Mouse (Mus musculus) c-Kit-positive CD71-positive TER-119-positive erythroid progenitor cells, embryonic 14.5 days (primary cell): ENCODE data around the gene Entr1.

Source experiments
- DNase-seq: peaks from one replicate; pipeline ENCODE4 v3.0.0-alpha.2; 2013; ENCODE audit warnings: low spot score

Gene Entr1

DNA sequence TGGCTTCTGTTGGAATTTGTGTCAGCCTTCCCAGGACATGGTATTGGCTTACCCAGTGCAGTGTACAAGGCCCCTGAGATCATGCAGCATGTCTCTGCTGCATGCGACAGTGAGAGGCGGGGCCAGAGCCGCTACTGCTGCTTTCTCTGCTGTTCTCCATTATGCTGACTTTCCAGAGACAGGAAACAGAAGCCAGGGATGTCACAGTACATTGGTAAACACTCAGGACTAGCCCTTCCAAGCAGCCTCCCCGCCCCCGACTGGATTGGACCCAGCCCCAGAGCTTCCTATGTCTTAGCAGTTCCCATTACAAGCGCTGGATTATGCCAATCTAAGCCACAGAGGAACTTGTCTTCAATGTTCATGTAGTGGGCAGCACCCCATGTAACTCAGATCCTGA is 40.9 kb downstream of the Entr1 start:
- DNase-seq = no peak

DNA sequence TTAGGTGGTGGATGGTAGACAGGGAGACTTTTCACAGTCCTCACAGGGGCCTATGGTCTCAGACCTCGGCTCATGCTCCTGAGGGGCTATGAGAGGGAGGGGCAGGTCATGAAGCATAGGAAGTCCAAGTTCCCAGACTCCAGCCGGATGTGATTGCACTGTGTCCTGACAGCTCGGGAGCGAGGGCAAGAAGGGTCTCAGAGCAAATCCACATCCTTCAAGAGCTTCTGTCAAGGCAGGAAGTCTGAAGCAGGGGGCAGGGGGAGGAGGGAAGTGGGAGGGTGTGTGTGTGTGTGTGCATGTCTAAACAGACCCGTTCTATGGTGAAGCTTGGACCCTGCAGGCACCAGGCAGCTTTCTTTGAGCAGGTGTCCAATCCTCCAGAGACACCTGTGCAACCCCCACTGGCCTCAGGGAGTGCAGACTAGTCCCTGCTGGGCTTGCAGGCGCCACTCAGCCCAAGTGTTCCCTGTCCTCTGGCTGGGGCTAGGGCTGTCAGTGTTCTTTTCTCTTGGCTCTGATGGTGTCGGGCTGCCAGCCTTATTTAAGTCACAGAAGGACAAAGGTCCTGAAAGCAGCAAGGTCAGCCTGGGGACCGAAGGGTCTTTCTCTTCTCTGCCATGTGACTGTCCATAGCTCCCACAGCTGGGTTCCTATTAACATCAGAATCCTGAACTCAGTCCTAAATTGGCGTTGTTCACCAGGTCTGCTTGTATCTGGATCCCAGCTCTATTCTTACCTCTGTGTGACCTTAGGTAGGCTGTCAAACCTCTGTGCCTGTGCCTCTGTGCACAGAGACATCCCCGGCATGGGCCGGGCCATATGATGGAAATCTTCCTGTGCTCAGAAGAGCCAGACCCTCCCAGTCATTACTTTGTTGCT is 46.3 kb downstream of the Entr1 start:
- no peak for DNase-seq

DNA sequence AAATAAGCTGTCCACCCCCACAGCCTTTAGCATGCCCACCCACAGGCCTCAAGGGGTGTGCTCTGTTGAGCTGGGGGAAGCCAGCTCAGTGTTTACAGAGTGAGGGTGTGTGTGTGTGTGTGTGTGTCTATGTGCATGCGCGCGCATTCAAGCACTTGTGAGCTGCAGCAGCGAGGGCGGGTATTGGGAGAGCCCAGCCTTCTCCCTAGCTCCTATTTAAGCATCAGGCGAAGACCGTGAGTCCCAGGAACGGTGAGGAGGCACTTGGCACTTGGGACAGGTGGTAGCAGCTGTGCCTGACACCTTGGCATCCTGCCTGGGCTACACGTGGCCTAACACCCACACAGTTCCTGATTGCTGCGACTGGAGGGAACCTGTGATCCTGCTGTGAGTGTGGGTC is 47.1 kb downstream of the Entr1 start:
- DNase-seq = no peak

GRCm38 (mm10) chr2:26341510-26341981 is 47.6 kb downstream of the Entr1 start:
- no peak for DNase-seq

DNA sequence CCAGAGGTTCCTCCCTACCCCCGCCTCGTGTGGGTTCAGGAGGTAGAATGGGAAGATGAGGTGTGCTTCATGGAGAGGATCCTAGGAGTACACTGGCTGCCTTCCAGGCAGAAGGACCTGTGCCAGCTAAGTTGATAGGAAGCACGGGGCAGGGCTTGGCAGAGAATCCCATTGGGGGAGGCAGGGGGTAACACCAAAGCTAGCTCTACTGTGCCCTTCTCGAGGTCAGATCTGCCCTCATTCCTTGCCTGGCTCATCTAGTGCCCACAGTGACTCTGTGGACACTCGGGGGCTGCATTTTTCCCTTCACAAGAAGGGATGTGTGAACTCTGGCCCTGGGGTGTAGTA is 49.9 kb downstream of the Entr1 start:
- no peak for DNase-seq

DNA sequence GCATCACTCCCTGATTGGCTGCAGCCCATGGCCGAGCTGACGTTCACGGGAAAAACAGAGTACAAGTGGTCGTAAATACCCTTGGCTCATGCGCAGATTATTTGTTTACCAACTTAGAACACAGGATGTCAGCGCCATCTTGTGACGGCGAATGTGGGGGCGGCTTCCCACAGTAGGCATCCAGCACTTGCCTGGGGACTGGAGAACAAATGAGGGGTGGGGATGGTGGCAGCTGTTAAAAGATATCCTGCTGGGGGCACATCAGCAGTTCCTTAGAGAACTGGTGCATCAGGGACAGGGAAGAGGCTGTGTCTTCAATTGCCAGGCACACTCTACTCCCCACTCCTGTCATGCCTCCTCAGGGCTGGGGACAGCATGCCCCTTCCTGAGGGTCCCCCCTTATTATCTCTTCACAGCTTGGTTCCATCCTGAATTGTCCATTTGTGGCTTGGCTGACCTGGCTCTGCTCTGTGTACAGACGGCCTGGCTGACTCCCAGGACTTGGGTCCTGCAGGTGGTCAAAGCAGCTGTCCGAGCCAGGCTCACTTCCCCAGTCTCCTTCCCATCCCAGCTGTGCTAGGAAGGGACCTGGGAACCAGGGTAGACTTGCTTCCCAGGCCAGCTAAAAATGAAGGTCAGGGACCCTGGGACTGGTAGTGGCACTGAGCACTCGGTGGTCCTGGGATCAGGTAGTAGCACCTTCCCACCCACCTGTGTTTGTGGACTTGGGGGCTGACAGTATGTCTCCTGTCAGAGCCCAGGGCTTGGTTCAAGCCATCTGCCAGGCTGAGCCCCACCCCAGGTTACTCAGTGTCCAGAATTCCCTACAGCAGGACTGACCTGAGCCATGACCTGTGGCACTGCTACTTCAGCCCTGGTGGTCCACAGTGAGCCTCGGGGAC is 50.6 kb downstream of the Entr1 start:
- no peak for DNase-seq
